Mouse (Mus musculus): ENCODE results near the gene Polr1c. TPM values are rescaled to one million over a fixed set of nuclear protein-coding genes. Genes with fewer than 3 reads are reported as not detected.

The Polr1c gene
- 51.1 and 82.9 TPM in 2 replicates for total RNA-seq (2014; rRNA removed)
- polyA plus RNA-seq (2015; fragmentation: Nextera tagmentation; extraction: Ambion mirVana): 57.6 and 59.6 TPM in 2 replicates

DNA sequence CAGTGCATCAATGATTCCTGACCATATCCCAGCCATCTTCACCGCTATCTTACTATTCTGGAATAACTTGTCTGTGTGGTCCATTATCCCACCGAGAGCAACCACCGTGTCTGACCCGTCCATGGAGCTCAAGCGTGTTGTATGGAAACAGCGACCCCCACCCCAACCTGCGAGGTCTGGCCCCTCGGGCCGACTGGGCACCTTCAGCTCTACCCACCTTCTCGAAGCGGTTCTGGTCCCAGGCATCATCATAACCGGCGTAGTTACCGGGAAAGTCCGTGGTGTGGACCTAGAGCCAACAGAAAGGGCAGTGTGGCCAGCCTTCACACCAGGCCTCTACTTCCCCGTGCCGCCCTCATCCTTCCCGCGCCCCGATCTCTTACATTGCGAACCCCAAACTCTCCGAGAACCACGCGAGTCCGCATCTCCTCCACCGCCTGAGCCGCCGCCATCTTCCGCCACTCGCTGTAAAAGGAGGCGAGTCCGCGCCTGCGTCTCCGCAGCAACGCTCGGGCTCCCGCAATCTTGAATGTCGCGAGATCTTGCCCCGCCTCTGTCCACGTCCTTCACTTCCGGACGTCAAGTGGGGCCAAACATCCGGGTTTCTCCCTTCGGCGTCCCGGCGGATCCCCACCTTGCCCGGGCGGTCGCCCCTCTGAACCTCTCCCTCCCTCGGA is at the start of gene Polr1c, which contains the start of gene Yipf3:
TSS of gene Polr1c (minus strand) at position 543 of the 677 bp plus-strand sequence.
TSS of gene Yipf3 (plus strand) at position 569 of the 677 bp plus-strand sequence.
- H3K27ac ChIP-seq (ENCODE audit: low read depth, low read length): peak within 1 kb of the TSS; percentile 85
- ATAC-seq: peak; percentile 97

DNA sequence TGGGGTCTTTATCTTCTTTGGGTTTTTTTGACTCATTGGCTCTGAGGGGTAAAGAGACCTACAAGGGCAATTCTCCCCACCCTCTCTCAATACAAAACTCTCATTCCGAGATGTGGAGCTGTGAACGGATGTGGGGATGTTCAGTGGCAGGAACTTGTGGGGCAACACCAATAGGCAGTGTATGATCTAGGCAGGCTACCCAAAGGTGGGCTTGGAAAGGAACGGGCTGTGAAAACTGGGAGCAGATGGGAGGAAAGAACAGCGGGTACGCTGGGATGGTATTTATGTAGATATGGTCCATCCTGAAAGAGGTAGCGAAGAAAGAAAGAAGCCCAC is 49.1 kb upstream of the Polr1c start:
- Histone ChIP-seq H3K27ac (ENCODE audit: low read depth, low read length) (peak overlapping the region; percentile 86), H3K27me3 (ENCODE audit: insufficient read depth, low read length) (peaks cover 9% of the 10 kb centered on the region), H3K4me2 (ENCODE audit: low read depth) (peak overlapping the region; percentile 91), H3K4me1 (ENCODE audit: insufficient read depth) (no peaks in the 10 kb centered on the region), H3K36me3 (ENCODE audit: insufficient read depth) (peaks cover under 1% of the 10 kb centered on the region; the same call in 1 of the 2 replicates), H3K4me3 (ENCODE audit: low read depth, low read length) (peak overlapping the region; percentile 70), H3K9ac (peak overlapping the region; percentile 77), H3K9me3 (ENCODE audit: low read length) (no peaks in the 10 kb centered on the region)
- no peak for TF ChIP-seq CTCF (IDR thresholded peaks at IDR 0.05; ENCODE audit: low read depth)
- DNase-seq (no peak), ATAC-seq (no peak)
- 8% methylated on average over 6 of the region's 6 CpGs for WGBS

More for the DNA sequence above, at the start of gene Polr1c, which contains the start of gene Yipf3:
- WGBS: 2% methylated on average over 53 of the region's 53 CpGs
- peaks cover 59% of the 10 kb centered on the region for H3K36me3 ChIP-seq (ENCODE audit: insufficient read depth)
- peak within 1 kb of the TSS; percentile 90 for H3K4me2 ChIP-seq (ENCODE audit: low read depth)
- H3K9me3 ChIP-seq (ENCODE audit: low read length): no peaks in the 10 kb centered on the region
- no peak for TF ChIP-seq CTCF (IDR thresholded peaks at IDR 0.05; ENCODE audit: low read depth)
- H3K9ac ChIP-seq: peak within 1 kb of the TSS; percentile 97
- H3K4me1 ChIP-seq (ENCODE audit: insufficient read depth): peaks cover 15% of the 10 kb centered on the region
- peak within 1 kb of the TSS; percentile 99 for H3K4me3 ChIP-seq (ENCODE audit: low read depth, low read length)
- peak; percentile 96 for DNase-seq
- no peaks in the 10 kb centered on the region for H3K27me3 ChIP-seq (ENCODE audit: insufficient read depth, low read length)

DNA sequence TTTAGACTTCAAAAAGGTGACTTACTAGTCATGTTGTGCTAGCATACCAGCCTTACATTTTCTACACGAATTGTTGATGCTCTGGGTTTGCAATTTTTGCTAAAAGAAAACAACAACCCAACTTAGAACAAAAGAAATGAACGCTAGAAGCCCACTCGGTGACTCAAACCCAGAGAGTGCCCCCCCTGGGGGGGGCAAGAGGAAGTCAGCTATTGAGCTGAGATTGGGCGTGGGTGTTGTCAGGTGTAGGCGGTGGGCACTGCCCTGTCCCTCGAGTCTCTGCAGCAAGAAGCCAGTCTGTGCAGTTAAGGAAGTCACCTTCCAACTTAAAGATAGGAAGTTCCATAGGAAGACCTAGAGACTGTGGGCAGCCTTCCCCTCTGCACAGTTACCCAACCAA is 48.7 kb upstream of the Polr1c start:
- H3K4me3 ChIP-seq (ENCODE audit: low read depth, low read length): peak overlapping the region; percentile 70; the same call in 1 of the 2 replicates
- peaks cover 9% of the 10 kb centered on the region for H3K27me3 ChIP-seq (ENCODE audit: insufficient read depth, low read length)
- ATAC-seq (no peak), DNase-seq (no peak)
- TF ChIP-seq CTCF (IDR thresholded peaks at IDR 0.05; ENCODE audit: low read depth): no peak
- no peak overlapping the region for H3K9ac ChIP-seq
- no peaks in the 10 kb centered on the region for H3K4me1 ChIP-seq (ENCODE audit: insufficient read depth)
- no peaks in the 10 kb centered on the region for H3K36me3 ChIP-seq (ENCODE audit: insufficient read depth)
- no peaks in the 10 kb centered on the region for H3K9me3 ChIP-seq (ENCODE audit: low read length)
- peak overlapping the region; percentile 91 for H3K4me2 ChIP-seq (ENCODE audit: low read depth)
- 45% methylated on average over 6 of the region's 6 CpGs for WGBS
- H3K27ac ChIP-seq (ENCODE audit: low read depth, low read length): peak overlapping the region; percentile 86; the same call in 1 of the 2 replicates

DNA sequence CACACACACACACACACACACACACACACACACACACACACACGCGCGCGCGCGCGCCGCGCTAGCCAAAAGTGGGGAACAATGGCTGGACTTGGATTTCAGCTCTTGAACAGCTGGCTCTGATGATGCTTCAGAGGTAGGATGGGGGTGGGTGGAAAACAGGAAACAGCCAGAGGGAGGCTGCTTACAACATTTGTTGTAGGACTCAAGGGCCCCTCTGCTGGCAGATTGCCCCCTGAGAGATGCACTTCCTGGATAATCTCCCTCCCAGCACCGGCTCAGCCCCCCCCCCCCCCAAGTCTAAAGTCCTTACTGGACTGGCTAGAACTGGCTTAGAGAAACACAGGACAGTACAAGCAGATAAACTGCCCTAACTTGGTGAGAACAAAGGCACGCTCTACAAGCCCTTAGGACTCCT is 39.8 kb upstream of the Polr1c start:
- TF ChIP-seq CTCF (IDR thresholded peaks at IDR 0.05; ENCODE audit: low read depth): no peak
- Histone ChIP-seq H3K4me3 (ENCODE audit: low read depth, low read length) (no peak overlapping the region), H3K27ac (ENCODE audit: low read depth, low read length) (no peak overlapping the region), H3K36me3 (ENCODE audit: insufficient read depth) (no peaks in the 10 kb centered on the region), H3K9ac (no peak overlapping the region), H3K4me1 (ENCODE audit: insufficient read depth) (no peaks in the 10 kb centered on the region), H3K27me3 (ENCODE audit: insufficient read depth, low read length) (no peaks in the 10 kb centered on the region), H3K4me2 (ENCODE audit: low read depth) (no peak overlapping the region), H3K9me3 (ENCODE audit: low read length) (no peaks in the 10 kb centered on the region)
- WGBS: 45% methylated on average over 11 of the region's 11 CpGs
- DNase-seq: no peak
- no peak for ATAC-seq

DNA sequence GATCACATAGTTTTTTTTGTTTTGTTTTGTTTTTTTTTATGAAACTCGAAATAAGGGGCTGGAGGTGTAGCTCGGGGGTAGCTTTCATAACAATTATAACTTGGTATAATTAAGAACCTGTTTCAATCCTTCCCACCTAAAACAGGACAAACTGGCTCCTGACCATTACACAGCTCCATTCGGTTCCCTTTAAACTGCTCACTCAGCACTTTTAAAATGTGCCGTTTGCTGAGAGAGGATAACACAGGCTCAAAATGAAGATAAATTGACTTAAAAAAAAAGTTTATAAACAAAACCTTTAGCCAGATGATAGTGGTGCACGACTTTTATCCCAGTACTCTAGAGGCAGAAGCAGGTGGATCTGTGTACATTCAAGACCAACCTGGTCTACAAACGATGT is 37.6 kb upstream of the Polr1c start:
- Histone ChIP-seq H3K27me3 (ENCODE audit: insufficient read depth, low read length) (no peaks in the 10 kb centered on the region), H3K9me3 (ENCODE audit: low read length) (no peaks in the 10 kb centered on the region), H3K4me2 (ENCODE audit: low read depth) (no peak overlapping the region), H3K4me1 (ENCODE audit: insufficient read depth) (peaks cover 6% of the 10 kb centered on the region), H3K27ac (ENCODE audit: low read depth, low read length) (no peak overlapping the region), H3K4me3 (ENCODE audit: low read depth, low read length) (no peak overlapping the region), H3K36me3 (ENCODE audit: insufficient read depth) (no peaks in the 10 kb centered on the region), H3K9ac (no peak overlapping the region)
- DNase-seq (no peak), ATAC-seq (no peak)
- WGBS: 70% methylated on average over 6 of the region's 6 CpGs
- no peak for TF ChIP-seq CTCF (IDR thresholded peaks at IDR 0.05; ENCODE audit: low read depth)

DNA sequence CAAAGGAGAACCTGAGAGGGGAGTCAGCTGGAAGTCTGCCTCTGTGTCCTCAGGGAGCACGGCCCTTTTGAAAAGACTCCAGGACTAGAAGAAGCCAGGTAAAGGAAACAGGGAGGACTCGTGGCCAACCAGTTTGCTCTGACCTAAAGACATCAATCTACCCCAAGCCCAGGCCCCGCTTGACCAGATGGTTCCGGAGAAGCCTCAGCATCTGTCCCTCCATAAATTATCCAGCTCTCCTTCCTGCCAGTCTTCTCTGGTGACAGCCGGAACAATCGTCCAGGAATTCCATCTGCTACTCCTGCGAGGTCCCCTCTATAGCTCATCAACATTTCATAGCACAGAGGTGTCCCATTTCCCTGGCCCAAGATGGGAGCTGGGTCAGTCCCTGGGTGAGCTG is 36.8 kb upstream of the Polr1c start:
- WGBS: 61% methylated on average over 7 of the region's 7 CpGs
- Histone ChIP-seq H3K4me3 (ENCODE audit: low read depth, low read length) (no peak overlapping the region), H3K4me1 (ENCODE audit: insufficient read depth) (peaks cover 6% of the 10 kb centered on the region), H3K36me3 (ENCODE audit: insufficient read depth) (no peaks in the 10 kb centered on the region), H3K27me3 (ENCODE audit: insufficient read depth, low read length) (no peaks in the 10 kb centered on the region), H3K27ac (ENCODE audit: low read depth, low read length) (no peak overlapping the region), H3K9me3 (ENCODE audit: low read length) (no peaks in the 10 kb centered on the region), H3K9ac (no peak overlapping the region), H3K4me2 (ENCODE audit: low read depth) (no peak overlapping the region)
- DNase-seq (no peak), ATAC-seq (no peak)
- no peak for TF ChIP-seq CTCF (IDR thresholded peaks at IDR 0.05; ENCODE audit: low read depth)

DNA sequence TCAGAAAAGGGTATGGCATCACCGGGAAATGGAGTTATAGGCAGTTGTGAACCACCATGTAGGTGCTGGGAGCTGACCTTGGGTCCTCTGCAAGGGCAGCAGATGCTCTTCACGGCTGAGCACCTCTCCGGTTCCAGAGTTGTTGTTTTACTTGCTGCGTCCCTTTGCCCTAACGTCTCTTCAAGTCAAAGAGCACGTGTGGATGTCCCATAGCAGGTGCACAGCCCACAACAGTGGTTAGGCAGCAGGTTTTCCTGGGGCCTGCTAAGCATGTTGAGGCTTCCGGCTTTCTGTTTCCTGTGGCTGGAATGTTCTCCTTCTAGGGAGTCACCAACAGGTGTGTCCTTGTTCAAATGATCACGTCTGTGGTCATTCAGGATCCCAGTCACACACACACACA is 36.1 kb upstream of the Polr1c start:
- H3K4me1 ChIP-seq (ENCODE audit: insufficient read depth): peaks cover 6% of the 10 kb centered on the region
- no peaks in the 10 kb centered on the region for H3K27me3 ChIP-seq (ENCODE audit: insufficient read depth, low read length)
- TF ChIP-seq CTCF (IDR thresholded peaks at IDR 0.05; ENCODE audit: low read depth): no peak
- DNase-seq (no peak), ATAC-seq (no peak)
- no peak overlapping the region for H3K4me2 ChIP-seq (ENCODE audit: low read depth)
- H3K9me3 ChIP-seq (ENCODE audit: low read length): no peaks in the 10 kb centered on the region
- H3K4me3 ChIP-seq (ENCODE audit: low read depth, low read length): no peak overlapping the region
- H3K9ac ChIP-seq: no peak overlapping the region
- H3K27ac ChIP-seq (ENCODE audit: low read depth, low read length): no peak overlapping the region
- no peaks in the 10 kb centered on the region; the same call in 1 of the 2 replicates for H3K36me3 ChIP-seq (ENCODE audit: insufficient read depth)
- WGBS: 87% methylated on average over 8 of the region's 8 CpGs
